Mouse (Mus musculus): ENCODE measurements around the gene Deaf1.

The Deaf1 gene

GRCm38 (mm10) chr7:141327469-141328372 is at the start of gene Deaf1, which contains the start of gene Tmem80:
Gene Deaf1 (minus strand): TSS chr7:141327690.
Gene Tmem80 (plus strand): TSS chr7:141327739.
- DNase-seq = peak; percentile 100

- DNase-seq = no peak
Measured at GRCm38 (mm10) chr7:141374399-141374798, 46.9 kb upstream of the Deaf1 start.

GRCm38 (mm10) chr7:141373611-141374010 is 46.1 kb upstream of the Deaf1 start:
- DNase-seq = no peak

GRCm38 (mm10) chr7:141371942-141372595 is 44.6 kb upstream of the Deaf1 start:
- peak; percentile 43 for DNase-seq

GRCm38 (mm10) chr7:141369918-141370317 is 42.4 kb upstream of the Deaf1 start:
- no peak for DNase-seq

GRCm38 (mm10) chr7:141367358-141367757 is 39.9 kb upstream of the Deaf1 start:
- DNase-seq = no peak

GRCm38 (mm10) chr7:141365049-141365445 is 37.6 kb upstream of the Deaf1 start:
- no peak for DNase-seq

- DNase-seq = no peak
Measured at GRCm38 (mm10) chr7:141364349-141365048, 37.0 kb upstream of the Deaf1 start.

- DNase-seq = no peak
Measured at GRCm38 (mm10) chr7:141363752-141364125, 36.2 kb upstream of the Deaf1 start.

GRCm38 (mm10) chr7:141363106-141363751 is 35.7 kb upstream of the Deaf1 start:
- DNase-seq = peak; percentile 82

GRCm38 (mm10) chr7:141361510-141361909 is 34.0 kb upstream of the Deaf1 start:
- DNase-seq = peak; percentile 70

GRCm38 (mm10) chr7:141356971-141357370 is 29.5 kb upstream of the Deaf1 start:
- no peak for DNase-seq

- DNase-seq = peak; percentile 25
Measured at GRCm38 (mm10) chr7:141355626-141356326, 28.3 kb upstream of the Deaf1 start.

GRCm38 (mm10) chr7:141355051-141355450 is 27.6 kb upstream of the Deaf1 start:
- no peak for DNase-seq

GRCm38 (mm10) chr7:141351061-141351460 is 23.6 kb upstream of the Deaf1 start:
- no peak for DNase-seq

- DNase-seq = no peak
Measured at GRCm38 (mm10) chr7:141344787-141345186, 17.3 kb upstream of the Deaf1 start.

GRCm38 (mm10) chr7:141343696-141344095 is 16.2 kb upstream of the Deaf1 start:
- peak; percentile 65 for DNase-seq

GRCm38 (mm10) chr7:141343230-141343629 is 15.7 kb upstream of the Deaf1 start:
- peak; percentile 22 for DNase-seq

- DNase-seq = peak; percentile 15
Measured at GRCm38 (mm10) chr7:141341689-141342226, 14.3 kb upstream of the Deaf1 start.

GRCm38 (mm10) chr7:141340476-141340875 is 13.0 kb upstream of the Deaf1 start:
- peak; percentile 86 for DNase-seq

- DNase-seq = peak; percentile 73
Measured at GRCm38 (mm10) chr7:141340023-141340422, 12.5 kb upstream of the Deaf1 start.
